Mouse (Mus musculus) cerebellum, adult 2 months (tissue): Measurements from ENCODE around the gene Plekha6.

Experiments
- CTCF ChIP-seq: fragments of 200-500 bp; IDR thresholded peaks from 2 replicates; pipeline ENCODE4 v1.5.1; 2011; ENCODE audit warnings: low read depth, mild to moderate bottlenecking, control low read depth, low read length, moderate library complexity, borderline replicate concordance; ENCODE audit not compliant: insufficient read depth
- POLR2A ChIP-seq: fragments of 200-500 bp; IDR thresholded peaks from 2 replicates; pipeline ENCODE4 v1.6.1; 2011; ENCODE audit warnings: low read length, control low read depth, borderline replicate concordance; ENCODE audit not compliant: insufficient read depth

- TF ChIP-seq POLR2A (no peak), CTCF (no peak)
These were observed 75.3 kb downstream of the Plekha6 start for GRCm38 (mm10) chr1:133239121-133239812.
